Mouse (Mus musculus) B cell, adult (primary cell): Measurements from ENCODE around the gene Srprb. TPM values are rescaled to one million over a fixed set of nuclear protein-coding genes. Genes with fewer than 3 reads are reported as not detected.

ENCODE experiments used
- total RNA-seq: library from RNA; stranded (reverse); gene quantifications from 4 replicates; pipeline ENCODE4 v1.2.4, GENCODE M21; 2023; ENCODE audit not compliant: inconsistent age

Gene Srprb
- total RNA-seq, result 18.0 to 19.1 TPM (median 18.8 TPM) in 4 replicates

GRCm38 (mm10) chr9:103201561-103202260 lies at the start of gene Srprb:
Gene Srprb (minus strand): TSS chr9:103202137.

GRCm38 (mm10) chr9:103230151-103230951 lies 28.4 kb upstream of the Srprb start, which contains the start of the genes Gm20425 and Trf:
Gene Gm20425 (minus strand): TSS chr9:103230307.
Gene Trf (minus strand): TSS chr9:103230444.

Other genes starting within 250 kb of the Srprb start
- gene Slco2a1, start 213.4 kb downstream of the Srprb start, total RNA-seq, result 0.06 TPM in 1 of 4 replicates, not detected in the others
- 0.30 to 1.0 TPM (median 0.89 TPM) in 4 replicates for gene Rab6b, start 90.3 kb downstream of the Srprb start, total RNA-seq
- gene Gm20425, start 28.2 kb upstream of the Srprb start, total RNA-seq, result 0.93 to 4.8 TPM in 2 of 4 replicates, not detected in the others
- gene Trf, start 28.3 kb upstream of the Srprb start, total RNA-seq, result 7.1 to 23.5 TPM (median 12.5 TPM) in 4 replicates
- gene 1300017J02Rik, start 102.9 kb upstream of the Srprb start, total RNA-seq, result 1.8 TPM in 1 of 4 replicates, not detected in the others
- gene Topbp1, start 103.1 kb upstream of the Srprb start, total RNA-seq, result 80.0 to 91.7 TPM (median 85.8 TPM) in 4 replicates
- 175 to 191 TPM (median 179 TPM) in 4 replicates for gene Cdv3, start 163.7 kb upstream of the Srprb start, total RNA-seq